Mouse (Mus musculus): ENCODE results near the gene Shisa4. TPM values are rescaled to one million over a fixed set of nuclear protein-coding genes. Genes with fewer than 3 reads are reported as not detected.
"Not testable (repeated sequence)": the region's sequence is repeated elsewhere in the genome, so short reads cannot be mapped to it uniquely, and the experiment has no call there.

The Shisa4 gene
- polyA plus RNA-seq (2015; fragmentation: Nextera tagmentation; extraction: Ambion mirVana): 116 and 126 TPM in 2 replicates

- WGBS: 2% methylated on average over 35 of the region's 38 CpGs
- Histone ChIP-seq H3K4me1 (replicated peaks) (peaks cover 38% of the 10 kb centered on the region), H3K36me3 (no peaks in the 10 kb centered on the region), H3K9ac (peak within 1 kb of the TSS; percentile 90), H3K4me2 (peak within 1 kb of the TSS; percentile 89), H3K27me3 (no peaks in the 10 kb centered on the region), H3K27ac (replicated peaks) (peak within 1 kb of the TSS; percentile 86), H3K9me3 (no peaks in the 10 kb centered on the region), H3K4me3 (peak within 1 kb of the TSS; percentile 82)
- ATAC-seq (ENCODE audit: low FRiP score, low read depth): peak; percentile 90
Measured at GRCm38 (mm10) chr1:135374868-135375581, at the start of gene Shisa4. Gene Shisa4 (minus strand): TSS chr1:135375237.

GRCm38 (mm10) chr1:135422772-135423171 lies 47.7 kb upstream of the Shisa4 start:
- Histone ChIP-seq H3K9ac (no peak overlapping the region), H3K36me3 (peaks cover 41% of the 10 kb centered on the region), H3K4me1 (replicated peaks) (peaks cover 12% of the 10 kb centered on the region), H3K4me2 (no peak overlapping the region), H3K9me3 (no peaks in the 10 kb centered on the region), H3K27ac (replicated peaks) (no peak overlapping the region), H3K4me3 (no peak overlapping the region), H3K27me3 (no peaks in the 10 kb centered on the region)
- no peak for ATAC-seq (ENCODE audit: low FRiP score, low read depth)
- 94% methylated on average over 6 of the region's 6 CpGs for WGBS

DNA sequence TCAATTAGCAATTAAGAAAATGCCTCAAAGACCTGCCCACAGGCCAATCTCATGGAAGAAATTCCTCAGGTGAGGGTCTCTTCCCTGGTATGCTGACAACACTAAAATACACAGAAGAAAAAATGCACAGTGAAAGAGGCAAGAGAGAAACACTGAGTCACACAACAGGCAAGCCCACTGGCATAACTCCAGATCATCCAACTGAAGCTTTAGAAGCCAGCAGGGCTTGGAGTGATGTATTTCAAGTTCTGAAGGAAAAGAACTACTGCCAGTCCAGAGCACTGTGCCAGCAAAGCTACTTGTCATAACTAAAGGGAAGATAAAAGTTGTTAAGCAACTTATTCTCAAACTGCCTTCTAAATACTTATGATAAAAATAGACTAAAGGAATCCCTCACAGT lies 39.0 kb upstream of the Shisa4 start:
- no peak for ATAC-seq (ENCODE audit: low FRiP score, low read depth)

DNA sequence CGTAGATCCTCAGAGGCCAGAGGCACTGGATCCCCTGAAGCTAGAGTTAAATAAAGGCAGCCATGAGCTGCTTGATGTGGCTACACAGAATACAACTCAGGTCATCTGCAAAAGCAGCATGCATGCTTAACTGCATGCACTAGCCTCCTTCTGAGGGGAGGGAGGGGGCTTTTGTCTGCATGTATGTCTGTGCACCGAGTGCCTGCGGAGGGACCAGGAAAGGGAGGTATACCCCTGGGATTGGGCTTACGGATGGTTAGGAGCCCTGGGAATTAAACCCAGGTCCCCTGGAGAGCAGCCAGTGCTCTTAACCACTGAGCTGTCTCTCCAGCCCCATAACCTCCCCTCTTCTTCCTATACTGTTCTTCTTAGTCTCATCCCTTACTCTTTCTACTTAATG lies 37.1 kb upstream of the Shisa4 start:
- WGBS: 79% methylated on average over 4 of the region's 4 CpGs
- H3K9ac ChIP-seq: no peak overlapping the region

More for the DNA sequence above, 39.0 kb upstream of the Shisa4 start:
- Histone ChIP-seq H3K4me3 (no peak overlapping the region), H3K36me3 (peaks cover 91% of the 10 kb centered on the region), H3K27me3 (no peaks in the 10 kb centered on the region), H3K27ac (replicated peaks) (no peak overlapping the region), H3K9ac (no peak overlapping the region), H3K4me2 (no peak overlapping the region), H3K4me1 (replicated peaks) (no peaks in the 10 kb centered on the region), H3K9me3 (no peaks in the 10 kb centered on the region)

DNA sequence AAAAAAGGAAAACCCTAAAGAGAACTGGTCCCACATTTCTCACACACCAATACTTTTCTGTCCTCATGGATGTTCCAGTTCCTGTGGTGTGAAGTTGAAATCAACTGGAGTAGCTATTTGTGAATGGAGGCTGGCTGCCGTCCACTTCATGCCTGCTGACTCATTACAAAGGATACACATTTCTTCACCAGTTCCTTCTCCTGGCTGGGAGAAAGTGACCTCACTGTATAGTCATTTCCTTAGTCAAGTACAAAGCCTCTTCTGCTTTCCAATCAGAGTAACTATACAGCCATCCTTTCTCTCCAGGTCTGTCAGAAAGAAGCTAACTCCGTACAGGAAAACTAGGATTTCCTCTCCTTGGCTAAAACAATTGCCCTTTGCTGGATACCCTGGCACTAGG lies 35.9 kb upstream of the Shisa4 start:
- Histone ChIP-seq H3K27ac (replicated peaks) (no peak overlapping the region), H3K36me3 (peaks cover 89% of the 10 kb centered on the region), H3K4me1 (replicated peaks) (no peaks in the 10 kb centered on the region), H3K9me3 (no peaks in the 10 kb centered on the region), H3K9ac (no peak overlapping the region), H3K4me3 (no peak overlapping the region), H3K4me2 (no peak overlapping the region), H3K27me3 (no peaks in the 10 kb centered on the region)
- ATAC-seq (ENCODE audit: low FRiP score, low read depth): no peak
- 76% methylated on average over 2 of the region's 2 CpGs for WGBS

More for the DNA sequence above, 37.1 kb upstream of the Shisa4 start:
- Histone ChIP-seq H3K4me2 (no peak overlapping the region), H3K9me3 (no peaks in the 10 kb centered on the region), H3K27me3 (no peaks in the 10 kb centered on the region), H3K27ac (replicated peaks) (no peak overlapping the region), H3K36me3 (peaks cover 90% of the 10 kb centered on the region), H3K4me3 (no peak overlapping the region), H3K4me1 (replicated peaks) (no peaks in the 10 kb centered on the region)
- no peak for ATAC-seq (ENCODE audit: low FRiP score, low read depth)

DNA sequence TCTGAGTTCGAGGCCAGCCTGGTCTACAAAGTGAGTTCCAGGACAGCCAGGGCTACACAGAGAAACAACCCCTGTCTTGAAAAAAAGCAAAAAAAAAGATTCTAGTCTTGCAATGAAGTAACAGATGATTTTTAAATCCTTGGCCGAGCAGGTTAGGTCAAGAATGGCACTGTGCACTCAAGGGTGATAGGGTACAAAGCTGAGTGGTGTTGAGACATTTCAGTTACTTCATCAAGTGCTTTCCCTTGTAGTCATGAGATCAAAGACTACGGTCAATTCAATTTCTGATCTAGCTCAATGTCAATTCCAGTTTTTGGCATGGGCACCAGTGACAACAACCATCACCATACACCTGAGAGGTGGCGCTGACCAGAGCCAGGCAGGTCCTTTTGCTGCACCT lies 33.9 kb upstream of the Shisa4 start:
- H3K9ac ChIP-seq: no peak overlapping the region
- 98% methylated on average over 4 of the region's 4 CpGs for WGBS
- H3K27me3 ChIP-seq: no peaks in the 10 kb centered on the region
- no peak overlapping the region for H3K4me2 ChIP-seq
- H3K4me1 ChIP-seq (replicated peaks): no peaks in the 10 kb centered on the region
- no peak overlapping the region for H3K27ac ChIP-seq (replicated peaks)
- H3K9me3 ChIP-seq: no peaks in the 10 kb centered on the region
- H3K4me3 ChIP-seq: no peak overlapping the region
- peaks cover 90% of the 10 kb centered on the region for H3K36me3 ChIP-seq
- no peak for ATAC-seq (ENCODE audit: low FRiP score, low read depth)

GRCm38 (mm10) chr1:135405356-135405755 lies 30.3 kb upstream of the Shisa4 start:
- H3K9ac ChIP-seq: no peak overlapping the region
- WGBS: 92% methylated on average over 7 of the region's 7 CpGs
- H3K9me3 ChIP-seq: no peaks in the 10 kb centered on the region
- no peak overlapping the region for H3K4me2 ChIP-seq
- H3K27me3 ChIP-seq: no peaks in the 10 kb centered on the region
- H3K36me3 ChIP-seq: peaks cover 89% of the 10 kb centered on the region
- no peak overlapping the region for H3K4me3 ChIP-seq
- H3K27ac ChIP-seq (replicated peaks): no peak overlapping the region
- no peak for ATAC-seq (ENCODE audit: low FRiP score, low read depth)
- H3K4me1 ChIP-seq (replicated peaks): no peaks in the 10 kb centered on the region

- H3K4me3 ChIP-seq: no peak overlapping the region
- no peaks in the 10 kb centered on the region for H3K4me1 ChIP-seq (replicated peaks)
- H3K4me2 ChIP-seq: no peak overlapping the region
- 99% methylated on average over 3 of the region's 3 CpGs for WGBS
- H3K9me3 ChIP-seq: no peaks in the 10 kb centered on the region
- H3K27ac ChIP-seq (replicated peaks): no peak overlapping the region
- no peak for ATAC-seq (ENCODE audit: low FRiP score, low read depth)
- H3K36me3 ChIP-seq: peaks cover 83% of the 10 kb centered on the region
- no peaks in the 10 kb centered on the region for H3K27me3 ChIP-seq
- no peak overlapping the region for H3K9ac ChIP-seq
Measured at GRCm38 (mm10) chr1:135401452-135402110, 26.5 kb upstream of the Shisa4 start.

DNA sequence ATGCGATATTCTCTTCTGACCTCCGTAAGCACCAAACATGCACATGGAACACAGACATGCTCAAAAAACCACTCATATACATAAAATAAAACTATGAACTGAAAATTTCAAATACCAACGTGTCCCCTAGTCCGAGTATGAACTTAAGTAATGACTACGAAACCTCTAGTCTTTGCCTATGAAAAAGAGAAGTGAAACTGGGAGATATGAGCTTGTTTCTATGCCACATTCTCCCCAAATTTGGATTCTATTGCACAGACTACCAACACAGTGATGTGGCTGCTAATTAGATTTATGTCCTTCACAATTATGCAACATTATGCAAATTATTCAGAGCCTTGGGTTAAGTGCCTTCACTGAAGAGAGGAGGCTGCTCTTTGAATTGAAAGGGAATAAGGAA lies 24.4 kb upstream of the Shisa4 start:
- H3K4me3 ChIP-seq: no peak overlapping the region
- no peak for ATAC-seq (ENCODE audit: low FRiP score, low read depth)
- WGBS: 96% methylated on average over 5 of the region's 5 CpGs

GRCm38 (mm10) chr1:135385161-135385560 lies 10.1 kb upstream of the Shisa4 start:
- Histone ChIP-seq H3K36me3 (peaks cover 73% of the 10 kb centered on the region), H3K27ac (replicated peaks) (no peak overlapping the region), H3K4me2 (no peak overlapping the region), H3K9ac (no peak overlapping the region), H3K9me3 (no peaks in the 10 kb centered on the region), H3K4me3 (no peak overlapping the region), H3K4me1 (replicated peaks) (peaks cover 5% of the 10 kb centered on the region; the same call in 1 of the 2 replicates), H3K27me3 (no peaks in the 10 kb centered on the region)
- WGBS: 93% methylated on average over 9 of the region's 9 CpGs
- no peak for ATAC-seq (ENCODE audit: low FRiP score, low read depth)

More for the DNA sequence above, 24.4 kb upstream of the Shisa4 start:
- H3K27ac ChIP-seq (replicated peaks): no peak overlapping the region
- no peaks in the 10 kb centered on the region for H3K27me3 ChIP-seq
- H3K4me1 ChIP-seq (replicated peaks): no peaks in the 10 kb centered on the region
- no peaks in the 10 kb centered on the region for H3K9me3 ChIP-seq
- no peak overlapping the region for H3K4me2 ChIP-seq
- peaks cover 78% of the 10 kb centered on the region for H3K36me3 ChIP-seq
- no peak overlapping the region for H3K9ac ChIP-seq

GRCm38 (mm10) chr1:135384171-135384570 lies 9.1 kb upstream of the Shisa4 start:
- Histone ChIP-seq H3K27me3 (no peaks in the 10 kb centered on the region), H3K4me2 (no peak overlapping the region), H3K36me3 (peaks cover 64% of the 10 kb centered on the region), H3K4me3 (no peak overlapping the region), H3K9ac (no peak overlapping the region), H3K27ac (replicated peaks) (no peak overlapping the region), H3K4me1 (replicated peaks) (peaks cover 7% of the 10 kb centered on the region; the same call in 1 of the 2 replicates), H3K9me3 (no peaks in the 10 kb centered on the region)
- 94% methylated on average over 5 of the region's 5 CpGs for WGBS
- ATAC-seq (ENCODE audit: low FRiP score, low read depth): no peak

DNA sequence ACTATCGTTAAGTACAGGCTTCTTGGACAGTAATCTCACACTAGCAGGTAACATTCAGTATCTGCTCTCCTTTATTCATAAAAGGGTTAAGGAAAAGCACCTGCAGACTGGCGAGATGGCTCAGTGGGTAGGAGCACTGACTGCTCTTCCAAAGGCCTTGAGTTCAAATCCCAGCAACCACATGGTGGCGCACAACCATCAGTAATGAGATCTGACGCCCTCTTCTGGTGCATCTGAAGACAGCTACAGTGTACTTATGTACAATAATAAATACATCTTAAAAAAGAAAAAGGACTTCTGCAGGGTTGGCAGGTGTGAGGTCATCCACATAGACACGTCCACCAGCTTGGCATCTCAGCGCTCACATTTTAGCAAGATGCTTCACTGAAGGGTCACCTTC lies 6.5 kb upstream of the Shisa4 start:
- not testable (repeated sequence) for H3K4me1 ChIP-seq (replicated peaks); H3K9me3 ChIP-seq; H3K4me2 ChIP-seq; H3K9ac ChIP-seq; H3K27me3 ChIP-seq; H3K27ac ChIP-seq (replicated peaks); H3K4me3 ChIP-seq; ATAC-seq (ENCODE audit: low FRiP score, low read depth)
- 56% methylated on average over 6 of the region's 6 CpGs for WGBS
- peaks cover 38% of the 10 kb centered on the region for H3K36me3 ChIP-seq
